Mouse (Mus musculus) thymus, postnatal 0 days (tissue): ENCODE measurements around the gene Cdc42ep1. TPM values are rescaled to one million over a fixed set of nuclear protein-coding genes. Genes with fewer than 3 reads are reported as not detected.
A peak's percentile ranks its signal among the peaks of the same experiment; 100 is the strongest.

ENCODE experiments used
- DNase-seq: peaks from one replicate; pipeline ENCODE4 v3.0.0-alpha.2; 2015; ENCODE audit warnings: low spot score
- polyA plus RNA-seq: library from polyadenylated mRNA; unstranded; fragments of >200 nt; fragmentation: Nextera tagmentation; extraction: Ambion mirVana; gene quantifications from 2 replicates; pipeline ENCODE4 v1.2.1, GENCODE M21; 2015

Cdc42ep1 gene
- 3.9 and 4.0 TPM in 2 replicates for polyA plus RNA-seq

- no peak for DNase-seq
Measured at GRCm38 (mm10) chr15:78842371-78843163, at the start of gene Cdc42ep1. Gene Cdc42ep1 (plus strand): TSS chr15:78842624.

- DNase-seq: no peak
Measured at GRCm38 (mm10) chr15:78796196-78797059, 46.0 kb upstream of the Cdc42ep1 start.

DNA sequence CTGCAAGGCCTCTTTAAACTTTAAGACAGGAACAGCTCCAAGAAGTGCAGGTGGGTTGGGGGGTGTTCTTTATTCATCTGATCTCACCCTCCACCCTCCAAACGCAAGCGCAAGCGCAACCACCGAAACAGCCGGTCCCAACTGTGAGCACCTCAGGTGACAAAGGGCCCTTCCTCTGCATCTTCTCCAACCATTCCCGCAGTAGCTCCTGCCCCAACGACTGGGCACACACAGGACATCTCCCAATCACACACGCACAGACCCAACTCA is 45.4 kb upstream of the Cdc42ep1 start:
- peak; percentile 47 for DNase-seq

GRCm38 (mm10) chr15:78799029-78799428 is 43.4 kb upstream of the Cdc42ep1 start:
- no peak for DNase-seq

DNA sequence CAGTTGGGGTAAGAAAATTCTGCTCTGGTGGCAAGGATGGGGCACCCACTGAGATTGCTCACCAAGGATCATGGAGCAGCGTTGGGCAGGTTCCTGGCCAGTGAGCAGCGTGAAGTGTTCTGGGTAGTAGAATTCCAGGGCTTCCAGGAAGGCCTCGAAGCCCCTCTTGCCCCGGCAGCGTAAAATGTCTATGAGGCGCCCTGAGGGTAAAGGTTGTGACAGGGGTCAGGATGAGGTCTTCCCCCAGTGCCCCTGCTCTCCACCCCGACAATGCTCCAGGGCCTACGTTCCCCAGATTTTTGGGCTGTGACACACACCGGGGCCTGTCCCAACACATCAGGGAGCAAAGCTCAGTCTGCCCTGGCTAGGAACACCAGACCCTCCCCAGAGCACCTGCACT is 40.9 kb upstream of the Cdc42ep1 start:
- DNase-seq: no peak

DNA sequence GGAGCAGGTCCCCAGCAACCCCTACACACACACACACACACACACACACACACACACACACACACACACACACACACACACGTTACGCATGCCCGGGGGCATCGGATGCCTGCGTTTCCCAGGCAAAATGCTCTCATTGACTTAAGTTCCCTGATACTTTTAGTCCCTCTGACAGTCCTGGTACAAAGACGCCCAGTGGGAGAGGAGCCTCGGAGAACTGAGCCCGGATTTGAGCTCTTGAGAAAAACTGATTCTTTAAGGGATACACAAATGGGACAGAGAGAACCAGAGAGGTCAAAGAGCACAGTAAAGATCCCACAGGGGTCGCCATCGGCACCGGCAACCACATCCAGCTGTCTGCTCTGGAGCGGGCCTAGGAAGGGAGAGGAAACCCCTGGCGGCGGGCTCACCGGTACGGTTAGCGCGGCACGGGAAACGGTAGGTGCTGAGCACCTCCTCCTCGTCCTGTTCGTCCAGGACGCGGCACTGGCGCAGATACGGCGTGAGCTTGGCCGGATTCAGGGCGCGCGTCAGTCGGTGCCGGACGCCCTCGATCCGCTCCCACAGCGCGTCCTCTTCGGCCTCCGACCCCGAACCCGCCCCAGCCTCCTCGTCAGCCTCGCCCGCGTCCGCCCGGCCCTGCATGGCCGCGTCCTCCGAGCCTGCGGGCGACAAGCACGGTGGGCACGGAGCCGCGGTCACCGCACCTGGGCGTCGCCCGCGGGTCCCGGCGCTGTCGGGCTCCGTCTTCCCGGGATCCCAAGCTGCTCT is 40.3 kb upstream of the Cdc42ep1 start:
- DNase-seq: peak; percentile 46

DNA sequence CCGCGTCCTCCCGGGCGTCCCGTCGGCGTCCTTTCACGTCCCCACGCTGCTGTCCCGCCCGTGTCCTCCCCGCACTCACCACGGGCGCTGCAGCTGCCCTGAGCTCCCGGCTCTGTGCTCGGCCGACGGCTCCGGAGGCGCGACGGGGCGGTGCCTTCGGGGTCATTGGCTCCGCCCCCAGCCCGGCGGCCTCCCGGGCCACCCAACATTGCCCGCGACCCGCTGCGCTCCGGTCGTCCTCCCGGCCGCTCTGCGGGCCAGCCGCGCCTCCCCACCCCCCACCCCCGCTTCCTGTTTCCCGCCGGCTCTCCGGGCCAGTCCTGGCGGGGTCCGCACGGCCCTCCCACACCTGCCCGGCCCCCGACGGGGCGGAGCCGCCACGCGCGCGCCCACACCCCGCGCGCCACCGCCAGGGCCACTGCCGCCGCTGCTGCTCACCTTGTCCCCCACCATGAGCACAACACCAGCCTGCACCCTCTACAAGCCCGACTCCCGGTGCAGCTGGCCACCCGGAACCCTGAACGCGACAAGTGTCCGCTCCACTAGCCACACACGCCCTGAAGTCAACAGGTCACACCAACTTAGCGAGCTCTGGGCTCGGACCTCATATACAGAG is 39.5 kb upstream of the Cdc42ep1 start, which contains the start of gene Card10:
Card10 (minus strand) TSS at position 267 of the 616 bp plus-strand sequence.
- DNase-seq: peak; percentile 46

- no peak for DNase-seq
Measured at GRCm38 (mm10) chr15:78803499-78803900, 38.9 kb upstream of the Cdc42ep1 start.

DNA sequence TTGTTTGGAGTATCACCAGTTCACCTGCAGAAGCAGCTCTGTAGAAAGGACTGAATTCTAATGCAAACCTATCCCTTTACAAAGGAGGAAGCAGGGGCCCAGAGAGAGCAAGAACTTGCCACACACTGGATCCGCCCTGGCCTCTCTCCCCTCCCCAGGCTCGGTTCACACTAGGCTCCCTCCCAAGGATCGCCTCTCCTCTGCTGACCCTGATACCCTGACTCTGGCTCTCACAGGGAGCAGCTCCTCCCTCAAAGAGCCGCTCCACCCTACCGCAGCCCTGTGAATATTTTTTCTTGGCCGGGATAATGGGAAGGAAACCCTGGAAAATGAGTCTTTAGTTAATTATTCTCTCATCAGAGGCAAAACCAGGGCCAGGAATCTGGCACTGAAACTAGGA is 38.1 kb upstream of the Cdc42ep1 start:
- no peak for DNase-seq

DNA sequence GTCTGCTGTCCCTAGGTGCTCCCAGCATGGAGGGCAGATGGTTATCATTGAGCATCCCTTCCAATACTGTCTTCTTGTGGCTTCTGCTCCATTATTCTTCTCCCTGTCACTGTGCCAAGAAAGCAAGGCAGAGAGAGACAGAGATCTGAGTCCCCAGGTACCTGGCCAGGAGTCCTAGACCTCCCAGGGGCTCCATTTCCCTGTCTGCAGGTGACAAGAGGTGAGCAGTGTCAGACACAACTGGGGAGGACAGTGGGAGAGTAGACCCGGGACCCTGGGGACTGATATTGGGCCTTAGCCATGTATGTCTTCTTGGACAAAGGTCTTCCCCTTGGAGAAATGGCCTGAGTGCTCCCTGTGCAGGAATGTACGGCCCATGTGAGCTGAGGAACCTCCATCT is 37.1 kb upstream of the Cdc42ep1 start:
- no peak for DNase-seq

DNA sequence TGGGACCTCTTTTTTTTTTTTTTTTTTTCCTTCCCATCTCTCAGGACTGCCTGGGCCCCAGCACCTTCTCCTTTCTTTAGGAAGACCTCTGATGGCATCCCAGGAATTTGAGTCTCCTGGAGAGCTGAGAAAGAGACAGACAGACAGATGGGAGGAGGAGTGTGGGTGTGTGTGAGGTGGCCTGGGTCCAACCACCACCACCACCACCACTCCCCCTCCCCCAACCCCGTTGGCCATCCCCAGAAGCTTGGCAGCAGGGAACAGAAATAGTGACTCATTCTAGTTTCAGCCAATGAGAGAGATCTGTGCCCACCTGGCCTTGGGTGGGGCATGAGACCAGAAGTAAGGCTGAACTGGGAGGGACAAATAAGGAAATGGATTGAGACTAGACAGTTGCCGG is 35.8 kb upstream of the Cdc42ep1 start:
- no peak for DNase-seq

- no peak for DNase-seq
Measured at GRCm38 (mm10) chr15:78807141-78807540, 35.3 kb upstream of the Cdc42ep1 start.

- no peak for DNase-seq
Measured at GRCm38 (mm10) chr15:78808980-78809379, 33.4 kb upstream of the Cdc42ep1 start.

- DNase-seq: no peak
Measured at GRCm38 (mm10) chr15:78809739-78810138, 32.7 kb upstream of the Cdc42ep1 start.

- DNase-seq: peak; percentile 23
Measured at GRCm38 (mm10) chr15:78810146-78810545, 32.3 kb upstream of the Cdc42ep1 start.

DNA sequence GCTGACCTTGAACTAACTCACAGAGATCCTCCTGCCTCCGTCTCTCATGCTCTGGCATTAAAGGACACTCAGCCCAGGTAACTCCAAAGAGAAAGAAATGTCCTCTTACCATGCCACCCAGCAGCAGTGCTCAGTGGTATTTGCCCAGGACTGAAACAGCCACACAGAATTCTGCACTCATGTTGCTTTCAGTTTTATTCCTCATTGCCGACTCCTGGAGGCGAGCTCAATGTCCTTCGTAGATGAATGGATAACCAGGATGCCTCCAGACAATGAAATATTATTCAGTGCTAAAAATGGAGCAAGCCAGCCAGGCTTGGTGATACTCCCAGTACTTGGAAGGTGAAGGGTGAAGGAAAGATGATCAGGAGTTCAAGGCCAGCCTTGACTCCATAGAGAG is 28.8 kb upstream of the Cdc42ep1 start:
- no peak for DNase-seq

DNA sequence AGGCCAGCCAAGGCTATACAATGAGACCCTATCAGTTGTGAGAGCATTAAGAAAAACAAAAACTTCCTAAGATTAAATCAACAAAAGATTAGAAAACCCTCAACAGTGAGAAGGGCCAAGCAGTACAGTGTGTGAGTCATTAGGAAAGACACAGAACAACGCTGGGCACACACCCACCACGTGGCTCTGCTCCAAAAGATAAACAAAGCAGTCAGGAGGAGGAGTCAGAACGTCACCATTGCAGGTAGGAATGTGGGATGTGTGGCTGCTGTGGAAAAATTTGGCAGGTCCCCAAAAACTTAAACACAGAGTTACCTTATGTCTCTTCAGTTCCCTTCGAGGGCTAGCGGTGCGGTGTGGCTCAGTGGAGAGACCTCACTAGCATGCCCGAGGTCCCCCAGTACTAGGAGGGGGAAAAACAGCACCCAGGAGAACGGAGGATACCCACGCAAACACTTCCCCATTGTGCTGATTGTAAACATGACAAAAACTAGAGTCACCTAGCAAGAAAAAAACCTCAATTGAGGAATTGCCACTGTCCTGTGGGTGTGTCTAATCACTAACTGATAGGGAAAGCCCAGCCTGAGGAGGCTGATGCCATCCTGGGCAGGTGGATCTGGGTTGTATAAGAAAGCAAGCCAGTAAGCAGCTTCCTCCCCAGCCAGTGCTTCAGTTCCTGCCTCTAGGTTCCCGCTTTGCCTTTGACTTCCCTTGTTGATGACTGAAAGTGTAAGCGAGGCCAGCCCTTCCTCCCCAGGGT is 26.9 kb upstream of the Cdc42ep1 start:
- DNase-seq: peak; percentile 29

- no peak for DNase-seq
Measured at GRCm38 (mm10) chr15:78816074-78816391, 26.4 kb upstream of the Cdc42ep1 start.

DNA sequence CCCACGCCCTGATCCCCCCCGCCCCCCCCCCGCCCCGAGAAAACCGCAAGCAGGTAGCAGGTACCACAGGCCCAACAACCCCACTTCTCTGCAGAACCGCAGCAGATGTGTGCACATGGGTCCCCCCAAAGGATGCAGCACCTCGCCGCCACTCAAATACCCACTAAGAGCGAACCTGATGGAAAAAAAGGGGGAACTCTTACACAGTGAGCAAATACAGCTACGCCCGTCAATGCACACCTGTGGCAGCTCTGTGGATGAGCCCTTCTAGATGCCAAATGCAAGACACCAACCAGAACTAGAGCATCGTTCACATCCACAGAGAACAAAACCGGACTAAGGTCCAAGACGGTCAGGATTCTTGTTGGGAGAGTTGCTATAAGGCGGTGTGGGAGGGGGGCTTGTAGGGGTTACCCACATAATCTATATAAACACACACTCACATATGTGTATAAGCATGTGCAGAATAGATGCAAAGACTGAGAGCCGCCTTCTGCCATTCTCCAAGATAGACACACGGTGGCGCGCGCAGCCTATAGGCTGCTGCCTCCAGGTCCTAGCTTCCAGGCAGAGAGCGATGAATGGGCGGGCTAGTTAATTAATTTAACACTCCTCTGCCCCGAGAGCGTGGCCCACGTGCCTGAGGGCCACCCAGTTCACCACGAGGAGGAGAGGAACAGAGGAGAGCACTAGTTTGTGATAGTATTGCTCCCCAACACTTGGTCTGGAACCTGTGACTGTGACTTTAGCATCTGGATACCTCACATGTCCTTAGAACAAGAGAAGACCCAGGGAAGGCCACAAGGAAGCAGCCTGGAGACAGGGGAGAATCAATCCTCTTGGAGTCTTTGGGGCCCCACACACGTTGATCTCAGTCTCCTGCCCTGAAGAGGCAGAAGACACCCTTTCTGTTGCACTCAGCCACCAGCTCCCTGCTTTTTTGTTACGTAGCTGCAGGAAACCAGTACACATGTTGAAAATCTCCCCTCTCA is 15.9 kb upstream of the Cdc42ep1 start:
- peak; percentile 70 for DNase-seq
